Mouse (Mus musculus): ENCODE measurements around the gene Myo9a. TPM values are rescaled to one million over a fixed set of nuclear protein-coding genes. Genes with fewer than 3 reads are reported as not detected.
A peak's percentile ranks its signal among the peaks of the same experiment; 100 is the strongest.

Myo9a gene
- total RNA-seq (2022): 10 to 100 TPM; 11.2 to 12.4 (median 11.4) TPM

DNA sequence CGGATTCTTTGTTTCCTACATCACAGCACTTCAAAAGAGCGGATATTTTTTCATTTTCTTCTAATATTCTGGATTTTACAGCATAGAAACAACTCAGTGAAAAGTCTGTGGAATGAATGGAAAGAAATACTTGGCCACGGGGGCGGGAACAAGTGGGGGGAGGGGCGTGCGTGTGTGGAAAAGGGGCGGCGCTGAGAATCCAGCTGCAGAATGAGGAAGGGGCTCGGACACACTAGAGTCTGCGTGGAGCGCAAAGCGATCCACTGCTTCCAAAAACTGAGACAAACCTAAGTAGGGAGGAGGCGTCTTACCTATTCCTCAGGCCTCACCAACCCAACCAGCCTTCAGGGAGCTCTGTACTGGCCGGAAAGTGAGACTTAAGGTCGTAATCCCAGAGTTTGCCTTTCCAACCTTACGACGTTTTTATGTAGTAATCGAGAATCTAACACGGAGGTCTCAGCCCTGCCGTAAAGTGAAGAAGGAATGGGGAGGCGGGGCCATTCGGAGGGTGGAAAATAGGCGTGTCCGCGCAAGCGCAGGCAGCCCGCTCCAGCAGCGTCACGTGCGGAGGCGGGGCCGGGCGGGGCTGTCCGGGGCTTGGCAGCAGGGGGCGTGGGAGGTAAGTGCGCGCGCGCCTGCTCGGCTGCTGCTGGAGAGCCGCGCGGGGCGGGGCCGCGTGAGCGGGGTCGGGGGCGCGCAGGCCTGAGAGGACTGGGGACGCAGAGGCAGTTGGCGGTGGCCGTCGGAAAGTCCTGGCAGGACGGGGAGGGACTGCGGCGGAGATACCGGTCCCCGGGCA is at the start of gene Myo9a, which contains the start of gene Senp8:
Gene Myo9a (plus strand): TSS at position 630 of the 799 bp plus-strand sequence.
Gene Senp8 (minus strand): TSS at position 444 of the 799 bp plus-strand sequence.
- DNase-seq (ENCODE audit: low spot score): peak; percentile 100

DNA sequence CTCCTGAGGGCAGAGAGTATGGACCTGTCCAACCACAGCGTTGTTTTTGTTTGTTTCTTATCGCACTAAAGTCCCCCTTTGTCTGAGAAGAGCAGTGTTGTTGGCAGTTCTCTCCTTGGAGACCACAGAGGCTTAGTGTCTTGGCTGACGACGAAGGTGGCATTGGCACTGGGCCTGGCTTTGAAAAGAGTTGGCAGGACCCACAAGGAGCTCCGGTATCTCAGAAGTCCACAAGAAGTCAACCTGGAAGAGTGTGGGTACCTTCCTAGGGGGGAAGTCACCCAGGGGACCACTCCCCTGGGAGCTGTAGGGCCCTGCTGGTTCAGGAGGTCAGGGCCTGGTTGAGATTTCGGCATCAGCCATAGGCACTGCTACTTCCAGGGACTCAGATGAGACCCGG is 49.6 kb upstream of the Myo9a start:
- no peak for DNase-seq (ENCODE audit: low spot score)

DNA sequence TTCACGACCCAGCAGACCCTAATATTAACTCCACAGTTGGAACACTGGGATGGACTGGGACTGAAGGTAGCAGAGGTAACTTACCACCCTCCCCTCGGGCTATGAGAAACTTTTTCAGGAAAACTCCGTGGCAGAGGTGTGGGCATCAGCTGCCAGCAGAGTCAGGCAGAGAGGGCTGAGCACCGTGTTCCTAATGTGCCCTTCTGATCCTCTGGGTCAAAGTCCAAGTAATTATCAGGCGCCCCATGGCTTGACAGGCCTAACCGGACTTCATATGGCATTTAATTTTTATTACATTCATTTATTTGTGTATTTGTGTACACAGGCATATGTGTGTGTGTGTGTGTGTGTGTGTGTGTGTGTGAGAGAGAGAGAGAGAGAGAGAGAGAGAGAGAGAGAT is 47.6 kb upstream of the Myo9a start:
- DNase-seq (ENCODE audit: low spot score): no peak

GRCm38 (mm10) chr9:59706850-59707825 is 43.6 kb upstream of the Myo9a start:
- no peak for DNase-seq (ENCODE audit: low spot score)

- DNase-seq (ENCODE audit: low spot score): no peak
Observed at GRCm38 (mm10) chr9:59709225-59709624, 41.5 kb upstream of the Myo9a start.

- DNase-seq (ENCODE audit: low spot score): no peak
Observed at GRCm38 (mm10) chr9:59716275-59716898, 34.3 kb upstream of the Myo9a start.

DNA sequence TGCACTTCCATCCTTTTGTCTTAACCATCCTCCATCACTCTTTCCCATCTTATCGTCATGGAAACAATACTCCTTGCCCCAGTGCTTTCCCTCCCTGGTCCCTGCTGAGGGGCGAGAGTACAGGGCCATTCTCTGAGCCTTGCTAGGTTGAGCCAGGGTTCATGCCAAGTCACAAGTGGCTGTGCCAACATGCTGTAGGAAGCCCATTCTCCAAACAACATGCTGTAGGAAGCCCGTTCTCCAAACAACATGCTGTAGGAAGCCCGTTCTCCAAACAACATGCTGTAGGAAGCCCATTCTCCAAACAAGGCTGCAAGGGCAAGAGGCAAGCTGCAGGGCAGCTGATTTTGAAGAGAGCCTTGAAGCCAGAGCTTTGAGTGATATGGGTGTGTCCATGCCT is 32.5 kb upstream of the Myo9a start:
- DNase-seq (ENCODE audit: low spot score): no peak

DNA sequence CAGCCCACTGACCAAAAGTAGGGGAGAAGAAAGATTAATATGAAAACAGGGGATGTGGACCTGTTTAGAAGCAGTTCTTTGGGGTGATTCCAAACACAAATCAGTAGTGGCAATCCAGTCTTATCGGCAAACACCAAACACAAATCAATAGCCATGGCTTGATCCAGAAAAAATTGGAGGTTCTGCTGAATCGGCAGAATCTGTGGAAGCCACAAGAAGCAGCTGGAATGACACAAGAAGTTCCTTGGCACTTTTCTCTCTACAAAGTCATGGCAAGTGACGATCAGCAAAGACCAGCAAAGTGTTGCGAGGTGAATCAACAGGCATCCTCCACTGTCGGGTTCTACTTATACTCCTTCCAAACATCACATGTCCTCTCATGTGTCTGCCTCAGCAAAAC is 29.6 kb upstream of the Myo9a start:
- no peak for DNase-seq (ENCODE audit: low spot score)

DNA sequence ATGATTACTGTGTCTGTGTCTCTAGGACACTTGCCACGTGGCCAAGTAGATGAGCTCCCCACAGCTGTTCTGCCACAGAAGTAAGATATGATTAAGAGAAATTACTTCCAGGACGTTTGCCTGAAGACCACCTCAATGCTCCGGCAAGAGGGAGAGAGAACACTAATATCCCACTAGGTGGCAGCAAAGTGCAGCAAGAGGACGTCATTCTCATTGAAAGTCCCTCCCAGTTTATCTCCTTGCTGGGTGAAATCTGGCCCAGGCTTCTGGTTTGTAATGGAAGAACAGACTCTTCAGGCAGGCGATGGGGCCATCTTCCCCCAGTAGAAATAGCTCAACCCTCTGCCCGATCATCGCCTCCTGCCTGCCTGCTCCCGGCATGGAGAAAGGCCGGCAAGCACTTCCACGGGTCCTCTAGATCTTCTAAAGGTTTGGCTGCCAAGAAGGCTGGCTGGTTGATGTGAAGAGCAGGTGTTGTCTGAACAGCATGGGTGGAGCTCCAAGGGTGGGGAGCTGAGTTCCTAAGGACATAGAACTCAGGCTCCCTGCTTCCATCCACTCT is 27.5 kb upstream of the Myo9a start:
- peak; percentile 84 for DNase-seq (ENCODE audit: low spot score)

- no peak for DNase-seq (ENCODE audit: low spot score)
Observed at GRCm38 (mm10) chr9:59723791-59724442, 26.8 kb upstream of the Myo9a start.

- DNase-seq (ENCODE audit: low spot score): no peak
Observed at GRCm38 (mm10) chr9:59725515-59725914, 25.2 kb upstream of the Myo9a start.

DNA sequence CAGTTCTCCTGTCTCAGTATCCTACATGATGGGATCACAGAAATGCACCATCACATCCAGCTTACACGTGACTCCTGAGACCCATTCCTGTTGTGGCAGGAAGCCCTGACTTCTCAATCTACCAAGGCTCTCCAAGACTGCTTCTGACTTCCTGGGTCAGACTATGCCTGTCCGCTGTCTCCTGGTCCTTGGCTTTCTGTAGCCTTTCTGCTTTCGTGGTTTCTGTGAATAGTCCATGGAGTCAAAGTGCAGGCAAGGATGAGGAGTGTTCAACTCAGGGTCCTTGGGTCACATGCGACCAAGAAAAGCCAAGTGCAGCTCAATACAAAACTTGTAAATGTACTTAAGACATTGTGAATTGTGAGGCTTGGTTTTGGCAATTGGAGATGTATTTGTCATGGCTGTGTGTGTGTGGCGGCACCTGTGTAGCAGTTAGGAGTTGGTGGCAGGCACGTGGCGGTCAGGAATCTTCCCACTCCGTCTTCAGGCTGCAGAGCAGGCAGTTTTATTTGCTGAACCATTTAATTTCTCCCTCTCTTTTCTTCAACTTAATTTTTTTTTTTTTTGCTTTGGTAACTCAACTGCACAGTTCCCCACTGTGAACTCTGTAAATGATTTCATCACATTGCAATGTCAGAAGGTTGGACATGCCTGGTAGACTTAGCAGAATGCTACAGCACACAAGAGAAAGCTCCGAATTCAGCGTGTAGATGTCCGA is 23.0 kb upstream of the Myo9a start:
- no peak for DNase-seq (ENCODE audit: low spot score)

DNA sequence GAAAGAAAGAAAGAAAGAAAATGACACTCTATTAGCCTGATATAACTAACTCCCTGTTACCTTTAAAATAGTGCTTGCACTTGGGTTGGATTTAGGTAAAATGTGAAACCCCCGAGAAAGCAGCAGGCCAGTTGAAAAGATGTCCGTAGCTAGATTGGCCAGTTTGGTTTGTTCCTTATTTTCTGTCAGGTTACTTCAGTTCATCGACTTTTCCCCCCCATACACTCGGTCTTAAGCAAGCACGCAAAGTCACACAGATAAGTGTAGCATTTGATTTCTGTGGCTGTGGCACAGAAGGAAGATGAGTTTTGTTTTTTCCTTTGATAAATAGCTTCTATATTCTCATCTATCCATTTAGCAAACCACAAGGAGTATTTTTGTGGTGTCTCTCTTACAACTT is 19.6 kb upstream of the Myo9a start:
- no peak for DNase-seq (ENCODE audit: low spot score)

- DNase-seq (ENCODE audit: low spot score): no peak
Observed at GRCm38 (mm10) chr9:59733075-59733474, 17.6 kb upstream of the Myo9a start.

DNA sequence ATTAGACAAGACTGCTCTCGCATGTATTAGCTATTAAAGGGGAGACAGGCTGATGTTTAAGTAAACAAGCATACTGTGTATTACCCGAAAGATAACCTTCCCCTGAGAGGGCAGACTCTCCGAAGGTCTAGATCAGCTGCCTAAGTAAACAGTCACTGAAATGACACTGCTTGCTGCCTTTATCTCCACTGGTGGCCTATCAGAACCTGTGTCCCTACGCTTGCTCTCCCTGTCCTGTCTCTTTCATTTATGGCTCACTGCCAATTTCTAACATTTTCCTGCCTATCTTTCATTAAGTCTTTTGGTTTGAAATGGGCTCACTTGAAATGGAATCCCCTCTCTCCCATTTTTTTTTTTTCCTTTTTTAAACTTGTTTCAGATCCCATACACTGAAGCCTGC is 15.3 kb upstream of the Myo9a start:
- DNase-seq (ENCODE audit: low spot score): no peak

GRCm38 (mm10) chr9:59740593-59740992 is 10.1 kb upstream of the Myo9a start:
- no peak for DNase-seq (ENCODE audit: low spot score)

- DNase-seq (ENCODE audit: low spot score): no peak
Observed at GRCm38 (mm10) chr9:59743903-59744302, 6.8 kb upstream of the Myo9a start.

GRCm38 (mm10) chr9:59748387-59748786 is 2.3 kb upstream of the Myo9a start:
- DNase-seq (ENCODE audit: low spot score): no peak

GRCm38 (mm10) chr9:59748969-59749368 is 1.7 kb upstream of the Myo9a start:
- DNase-seq (ENCODE audit: low spot score): no peak

- no peak for DNase-seq (ENCODE audit: low spot score)
Observed at GRCm38 (mm10) chr9:59749581-59750265, 973 bp upstream of the Myo9a start.
